Mouse (Mus musculus) intestine, postnatal 0 days (tissue): ENCODE data around the gene Cers5. TPM values are rescaled to one million over a fixed set of nuclear protein-coding genes. Genes with fewer than 3 reads are reported as not detected.
"Not testable (repeated sequence)": the region's sequence is repeated elsewhere in the genome, so short reads cannot be mapped to it uniquely, and the experiment has no call there.

Source experiments
- ATAC-seq: fragments of 200-750 bp; cut with Nextera tagmentation; 2 replicates; pipeline ENCODE4 v1.8.0; 2017; ENCODE audit warnings: mild to moderate bottlenecking, moderate TSS enrichment, moderate library complexity
- H3K27ac ChIP-seq: fragments of 300-500 bp; sonication (generic); 2 replicates; pipeline ENCODE4 v1.5.1; 2014; ENCODE audit warnings: mild to moderate bottlenecking, low read depth, low read length, moderate library complexity
- H3K27me3 ChIP-seq: fragments of 300-500 bp; sonication (generic); replicated peaks from 2 replicates; pipeline ENCODE4 v1.6.1; 2014; ENCODE audit warnings: low read length, mixed read lengths; ENCODE audit not compliant: control insufficient read depth, insufficient read depth
- H3K36me3 ChIP-seq: fragments of 300-500 bp; sonication (generic); 2 replicates; pipeline ENCODE4 v1.6.1; 2014; ENCODE audit warnings: mild to moderate bottlenecking, moderate library complexity; ENCODE audit not compliant: control insufficient read depth, insufficient read depth
- H3K4me1 ChIP-seq: fragments of 300-500 bp; sonication (generic); replicated peaks from 2 replicates; pipeline ENCODE4 v1.6.1; 2014; ENCODE audit warnings: antibody characterized with exemption, low read length, mixed read lengths; ENCODE audit not compliant: control insufficient read depth, insufficient read depth
- H3K4me2 ChIP-seq: fragments of 300-500 bp; sonication (generic); replicated peaks from 2 replicates; pipeline ENCODE4 v1.6.1; 2014; ENCODE audit warnings: low read depth, mild to moderate bottlenecking, moderate library complexity
- H3K4me3 ChIP-seq: fragments of 300-500 bp; sonication (generic); 2 replicates; pipeline ENCODE4 v1.5.1; 2014; ENCODE audit warnings: low read depth, low read length
- H3K9ac ChIP-seq: fragments of 300-500 bp; sonication (generic); 2 replicates; pipeline ENCODE4 v1.6.1; 2014; ENCODE audit warnings: mild to moderate bottlenecking, low read depth, low read length
- H3K9me3 ChIP-seq: fragments of 300-500 bp; sonication (generic); 2 replicates; pipeline ENCODE4 v1.6.1; 2016; ENCODE audit warnings: mixed run types; ENCODE audit not compliant: control insufficient read depth
- CTCF ChIP-seq: sonication (generic); IDR thresholded peaks from 2 replicates; pipeline ENCODE4 v1.5.1; 2016; ENCODE audit warnings: low read depth, mild to moderate bottlenecking, control low read depth, antibody characterized with exemption, moderate library complexity
- WGBS: fragments of 180-500 bp; shearing (Covaris S2); extraction: QIAGEN DNeasy Blood & Tissue Kit; methylation state at CpG from one replicate; pipeline ENCODE4 v1.1.7; 2014; 5-methylcytosine and 5-hydroxymethylcytosine counted together
- polyA plus RNA-seq: library from polyadenylated mRNA; unstranded; fragments of >200 nt; fragmentation: Nextera tagmentation; extraction: Ambion mirVana; gene quantifications from 2 replicates; pipeline ENCODE4 v1.2.1, GENCODE M21; 2015

Cers5 gene
- polyA plus RNA-seq, 1 experiment from 2014 or later, result 18.7 TPM

DNA sequence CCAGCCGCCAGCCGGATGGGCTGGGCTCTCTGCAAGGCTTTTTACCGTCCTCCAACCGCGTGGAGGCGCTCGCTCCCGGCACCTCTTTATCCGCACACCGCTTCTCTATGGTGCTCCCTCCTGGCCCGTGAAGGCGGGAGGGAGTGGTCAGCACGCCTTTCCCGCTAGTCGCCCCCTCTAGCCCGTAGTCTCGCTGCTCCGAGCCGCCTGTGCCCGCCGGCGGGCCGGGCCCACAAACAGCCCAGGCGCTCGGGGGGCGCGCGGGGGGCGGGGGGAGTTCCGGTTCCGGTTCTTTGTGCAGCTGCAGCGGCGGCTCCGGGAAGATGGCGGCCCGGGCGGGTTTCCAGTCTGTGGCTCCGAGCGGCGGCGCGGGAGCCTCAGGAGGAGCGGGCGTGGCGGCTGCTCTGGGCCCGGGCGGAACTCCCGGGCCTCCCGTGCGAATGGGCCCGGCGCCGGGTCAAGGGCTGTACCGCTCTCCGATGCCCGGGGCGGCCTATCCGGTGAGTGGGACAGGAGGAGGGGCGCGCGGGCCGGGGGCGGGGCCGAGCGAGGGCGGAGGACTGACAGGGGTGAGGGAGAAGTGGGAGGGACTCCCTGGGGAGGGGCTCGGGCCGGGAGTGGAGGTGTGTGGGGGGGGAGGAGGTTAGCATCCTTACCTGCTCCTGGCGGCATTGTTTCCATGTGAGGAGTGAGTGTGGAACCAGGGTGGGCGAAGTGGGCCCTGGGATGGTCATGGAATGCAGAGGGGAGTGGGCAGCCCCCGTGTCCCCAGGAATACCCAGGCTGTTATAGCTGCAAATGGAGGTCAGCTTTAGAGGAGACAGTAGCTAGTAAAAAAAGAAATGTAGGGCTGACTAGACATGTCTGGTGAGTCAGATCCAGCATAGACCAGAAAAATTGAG is 70.4 kb downstream of the Cers5 start, which contains the start of gene Smarcd1:
Gene Smarcd1, plus strand, starts transcription at position 131 of the 902 bp plus-strand sequence.
- H3K4me3 ChIP-seq, result peak within 1 kb of the TSS; percentile 95
- peak within 1 kb of the TSS; percentile 98 for H3K27ac ChIP-seq
- peak within 1 kb of the TSS; percentile 96 for H3K9ac ChIP-seq
- peaks cover 3% of the 10 kb centered on the region for H3K4me1 ChIP-seq
- H3K9me3 ChIP-seq, result no peaks in the 10 kb centered on the region
- WGBS, result under 1% methylated on average over 71 of the region's 71 CpGs
- peaks cover 21% of the 10 kb centered on the region for H3K36me3 ChIP-seq
- peak within 1 kb of the TSS; percentile 77 for H3K4me2 ChIP-seq
- peak; percentile 55 for ATAC-seq
- TF ChIP-seq CTCF, result peak; percentile 92
- no peaks in the 10 kb centered on the region for H3K27me3 ChIP-seq

DNA sequence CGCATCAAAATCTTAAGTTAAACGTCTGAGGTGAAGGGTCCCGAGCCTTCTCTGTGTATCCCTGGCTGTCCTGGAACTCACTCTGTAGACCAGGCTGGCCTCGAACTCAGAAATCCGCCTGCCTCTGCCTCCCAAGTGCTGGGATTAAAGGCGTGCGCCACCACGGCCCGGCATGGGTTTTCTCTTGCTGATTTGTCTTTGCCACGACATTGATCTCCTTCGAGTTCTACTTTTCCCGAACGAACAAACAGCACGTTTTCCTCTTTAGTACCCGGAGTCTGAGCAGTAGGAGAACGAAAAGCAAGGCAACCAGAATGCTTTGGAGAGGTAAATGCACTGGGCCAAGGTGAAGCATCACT is 71.1 kb downstream of the Cers5 start:
- H3K9me3 ChIP-seq, H3K4me1 ChIP-seq, ATAC-seq, H3K27me3 ChIP-seq: not testable (repeated sequence)
- H3K4me2 ChIP-seq, result peak overlapping the region; percentile 77
- H3K4me3 ChIP-seq, result peak overlapping the region; percentile 95
- 35% methylated on average over 16 of the region's 16 CpGs for WGBS
- H3K9ac ChIP-seq, result peak overlapping the region; percentile 96
- H3K27ac ChIP-seq, result peak overlapping the region; percentile 98
- H3K36me3 ChIP-seq, result peaks cover 17% of the 10 kb centered on the region

DNA sequence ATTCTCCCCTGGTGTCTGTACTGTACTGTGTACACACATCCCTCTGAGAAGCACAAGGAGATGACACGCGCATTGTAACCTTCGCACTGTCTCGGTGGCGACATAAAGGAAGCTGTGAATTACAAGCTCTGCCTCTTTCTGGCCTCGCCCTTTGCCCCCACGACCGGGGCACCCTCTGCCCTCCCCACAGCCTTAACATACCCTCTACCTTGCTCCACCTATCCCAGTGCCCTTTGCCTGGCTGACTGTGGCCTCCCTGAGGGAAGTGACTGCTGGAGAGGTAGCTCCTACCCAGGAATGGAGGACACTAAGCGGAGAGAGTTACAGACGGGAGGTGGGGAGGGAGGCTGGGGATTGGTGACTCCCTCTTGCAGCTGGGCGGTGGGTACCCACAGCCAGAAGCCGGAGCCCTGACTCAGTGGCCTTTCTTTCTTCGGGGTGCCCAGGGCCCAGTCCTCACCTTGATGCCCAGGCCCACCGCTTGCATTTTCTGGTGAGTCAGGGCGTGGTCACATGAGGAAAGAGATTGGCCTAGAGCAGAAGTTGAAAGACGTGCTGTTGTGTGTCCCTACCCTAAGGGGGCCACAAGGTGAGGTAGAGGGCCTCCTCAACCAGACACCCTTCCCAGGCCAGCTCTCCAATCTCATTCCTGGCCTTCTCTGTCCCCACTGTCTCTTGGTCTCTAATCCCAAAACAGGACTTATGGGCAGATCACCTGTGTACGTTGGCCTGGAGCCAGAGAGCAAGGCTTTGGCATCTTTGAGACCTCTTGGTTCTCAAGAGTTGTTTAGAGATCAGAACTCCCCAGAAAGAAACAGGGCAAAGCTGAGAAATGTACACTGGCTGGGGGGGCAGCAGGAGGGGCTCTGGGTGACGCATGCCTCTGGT is 72.2 kb downstream of the Cers5 start:
- Histone ChIP-seq H3K9ac (peak overlapping the region; percentile 40), H3K4me2 (peak overlapping the region; percentile 77), H3K9me3 (no peaks in the 10 kb centered on the region), H3K36me3 (peaks cover 9% of the 10 kb centered on the region; the same call in 1 of the 2 replicates), H3K4me3 (peak overlapping the region; percentile 22), H3K27me3 (no peaks in the 10 kb centered on the region), H3K4me1 (peaks cover 3% of the 10 kb centered on the region), H3K27ac (peak overlapping the region; percentile 97)
- WGBS, result 46% methylated on average over 18 of the region's 18 CpGs
- peak; percentile 89 for ATAC-seq
- TF ChIP-seq CTCF, result no peak

DNA sequence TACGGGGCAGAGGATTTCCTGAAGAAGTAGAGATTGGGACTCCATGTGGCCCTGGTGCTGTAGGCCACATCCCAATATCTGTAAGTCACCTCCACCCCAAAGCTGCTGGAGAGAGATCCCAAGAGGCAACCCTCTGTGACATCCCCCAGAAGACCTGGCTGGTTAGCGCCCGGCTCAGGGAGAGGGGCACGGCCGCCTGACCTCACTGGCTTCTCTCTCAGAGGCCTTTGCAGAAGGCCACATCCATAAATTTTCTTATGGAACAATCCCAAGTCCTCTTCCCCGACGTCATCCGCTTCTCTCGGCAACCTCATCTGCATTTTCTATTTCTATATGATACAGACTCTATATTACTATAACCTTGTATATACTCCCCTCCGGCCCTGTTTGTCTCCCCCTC is 73.0 kb downstream of the Cers5 start:
- Histone ChIP-seq H3K4me2 (peak overlapping the region; percentile 25), H3K9me3 (no peaks in the 10 kb centered on the region), H3K4me3 (no peak overlapping the region), H3K4me1 (peaks cover 3% of the 10 kb centered on the region), H3K27me3 (no peaks in the 10 kb centered on the region), H3K36me3 (peaks cover 8% of the 10 kb centered on the region; the same call in 1 of the 2 replicates), H3K27ac (peak overlapping the region; percentile 97), H3K9ac (no peak overlapping the region)
- no peak for TF ChIP-seq CTCF
- 76% methylated on average over 10 of the region's 10 CpGs for WGBS
- ATAC-seq, result no peak

DNA sequence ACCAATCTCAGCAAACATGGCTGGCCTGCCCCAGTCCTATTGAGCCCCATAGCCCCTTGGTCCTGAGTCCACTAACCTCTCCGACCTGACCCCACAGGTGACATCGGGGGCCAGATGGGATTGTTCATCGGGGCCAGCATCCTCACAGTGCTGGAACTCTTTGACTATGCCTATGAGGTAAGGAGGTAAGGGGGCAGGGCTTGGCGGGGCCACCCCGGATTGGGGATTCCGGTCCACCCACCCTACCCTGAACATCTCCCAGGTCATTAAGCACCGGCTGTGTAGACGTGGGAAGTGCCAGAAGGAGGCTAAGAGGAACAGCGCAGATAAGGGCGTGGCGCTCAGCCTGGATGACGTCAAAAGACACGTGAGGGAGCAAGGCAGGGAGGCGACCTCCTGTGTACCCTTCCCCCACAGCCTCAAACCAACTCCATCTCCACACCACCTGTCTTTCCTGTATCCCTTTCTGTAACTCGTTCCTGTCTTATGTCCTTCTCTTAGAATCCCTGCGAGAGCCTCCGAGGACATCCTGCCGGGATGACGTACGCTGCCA is 74.1 kb downstream of the Cers5 start:
- Histone ChIP-seq H3K27ac (0 out of 2 replicates have a peak overlapping the region, but pooled peaks have one; percentile 97), H3K4me3 (no peak overlapping the region), H3K36me3 (no peaks in the 10 kb centered on the region; the same call in 1 of the 2 replicates), H3K4me1 (peaks cover 3% of the 10 kb centered on the region), H3K9me3 (no peaks in the 10 kb centered on the region), H3K9ac (no peak overlapping the region), H3K27me3 (no peaks in the 10 kb centered on the region), H3K4me2 (0 out of 2 replicates have a peak overlapping the region, but pooled peaks have one; percentile 13)
- WGBS, result 37% methylated on average over 20 of the region's 20 CpGs
- ATAC-seq, result no peak
- no peak for TF ChIP-seq CTCF
